Mouse (Mus musculus) heart, postnatal 0 days (tissue): ENCODE measurements around the gene Gm10644. TPM values are rescaled to one million over a fixed set of nuclear protein-coding genes. Genes with fewer than 3 reads are reported as not detected.

ENCODE experiments used
- ATAC-seq: fragments of 200-750 bp; cut with Nextera tagmentation; 2 replicates; pipeline ENCODE4 v1.8.0; 2017; ENCODE audit warnings: low read depth, moderate number of reproducible peaks, moderate library complexity; ENCODE audit not compliant: insufficient read depth
- DNase-seq: peaks from one replicate; pipeline ENCODE4 v3.0.0-alpha.2; 2016; ENCODE audit warnings: low spot score
- H3K27ac ChIP-seq: fragments of 300-500 bp; sonication (generic); 2 replicates; pipeline ENCODE4 v1.5.1; 2014; ENCODE audit warnings: low read depth, mild to moderate bottlenecking
- H3K27me3 ChIP-seq: fragments of 300-500 bp; sonication (generic); 2 replicates; pipeline ENCODE4 v1.6.1; 2014; ENCODE audit warnings: low read length, mixed read lengths; ENCODE audit not compliant: control insufficient read depth, insufficient read depth
- H3K36me3 ChIP-seq: fragments of 300-500 bp; sonication (generic); replicated peaks from 2 replicates; pipeline ENCODE4 v1.6.1; 2014; ENCODE audit warnings: low read length, mixed read lengths; ENCODE audit not compliant: control insufficient read depth, insufficient read depth
- H3K4me1 ChIP-seq: fragments of 300-500 bp; sonication (generic); 2 replicates; pipeline ENCODE4 v1.6.1; 2014; ENCODE audit warnings: antibody characterized with exemption; ENCODE audit not compliant: control insufficient read depth, insufficient read depth
- H3K4me2 ChIP-seq: fragments of 300-500 bp; sonication (generic); 2 replicates; pipeline ENCODE4 v1.6.1; 2014; ENCODE audit warnings: low read depth, mild to moderate bottlenecking, low read length, moderate library complexity
- H3K4me3 ChIP-seq: fragments of 300-500 bp; sonication (generic); 2 replicates; pipeline ENCODE4 v1.5.1; 2014; ENCODE audit warnings: low read depth, low read length
- H3K9ac ChIP-seq: fragments of 300-500 bp; sonication (generic); replicated peaks from 2 replicates; pipeline ENCODE4 v1.6.1; 2014; ENCODE audit warnings: low read depth, low read length, mixed read lengths
- H3K9me3 ChIP-seq: fragments of 300-500 bp; sonication (generic); replicated peaks from 2 replicates; pipeline ENCODE4 v1.6.1; 2016; ENCODE audit warnings: low read length; ENCODE audit not compliant: control insufficient read depth
- CTCF ChIP-seq: IDR thresholded peaks from 2 replicates; pipeline ENCODE4 v1.5.1; 2016; ENCODE audit warnings: antibody characterized with exemption, control low read depth, low read depth
- EP300 ChIP-seq: IDR thresholded peaks from 2 replicates; pipeline ENCODE4 v1.6.1; 2016; ENCODE audit warnings: antibody characterized with exemption, low read depth
- WGBS: fragments of 180-500 bp; shearing (Covaris S2); extraction: QIAGEN DNeasy Blood & Tissue Kit; methylation state at CpG from one replicate; pipeline ENCODE4 v1.1.7; 2014; 5-methylcytosine and 5-hydroxymethylcytosine counted together
- polyA plus RNA-seq: library from polyadenylated mRNA; unstranded; fragments of >200 nt; fragmentation: Nextera tagmentation; extraction: Ambion mirVana; gene quantifications from 2 replicates; pipeline ENCODE4 v1.2.1, GENCODE M21; 2015
- total RNA-seq: library from RNA; depleted of rRNA; stranded (reverse); fragments of >200 nt; gene quantifications from 2 replicates; pipeline ENCODE4 v1.2.3, GENCODE M21; 2014; ENCODE audit warnings: low replicate concordance; rRNA removed

Gm10644 gene
- 0.08 and 1.3 TPM in 2 replicates for total RNA-seq
- polyA plus RNA-seq = 0.41 and 0.42 TPM in 2 replicates

DNA sequence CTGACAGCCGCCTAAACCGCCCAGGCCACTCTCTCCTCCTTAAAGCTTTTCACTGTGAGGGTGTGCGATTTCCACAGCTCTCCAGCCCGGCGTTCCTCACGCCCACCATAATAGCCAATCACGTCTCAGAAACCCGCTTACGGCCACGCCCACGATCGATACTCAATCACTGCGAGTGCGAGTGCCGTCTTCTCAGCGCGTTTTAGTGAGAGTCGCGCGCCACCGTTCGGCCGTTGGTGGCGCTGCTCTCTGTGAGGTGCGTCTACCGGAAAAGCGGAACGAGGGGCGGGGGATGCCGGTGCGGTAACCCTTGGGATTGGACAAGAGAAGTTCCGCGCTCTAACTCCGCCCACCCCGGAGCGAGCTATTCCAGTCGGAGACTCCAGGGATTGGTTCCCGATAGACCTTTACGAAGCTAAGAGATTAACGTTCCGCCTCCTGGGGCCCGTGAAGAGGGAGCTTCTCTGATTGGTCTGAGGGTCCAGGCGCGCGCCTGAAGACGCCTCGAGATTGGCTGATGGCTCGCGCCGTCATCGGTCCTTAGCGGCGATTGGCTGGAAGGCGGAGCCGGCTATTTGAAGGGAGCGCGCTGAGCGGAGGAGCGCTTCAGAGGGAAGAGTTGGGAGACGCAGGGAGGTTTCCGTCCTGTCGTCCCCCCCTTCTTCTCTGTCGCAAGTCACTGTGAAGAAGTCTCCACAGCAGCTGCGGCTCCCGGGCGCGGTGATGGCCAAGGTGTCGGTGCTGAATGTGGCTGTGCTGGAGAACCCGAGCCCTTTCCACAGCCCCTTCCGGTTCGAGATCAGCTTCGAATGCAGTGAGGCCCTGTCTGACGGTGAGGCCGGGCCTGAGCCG, at the start of gene Gm10644, which contains the start of gene Asf1b:
Gene Gm10644 (minus strand): TSS at position 100 of the 852 bp plus-strand sequence.
Gene Asf1b (plus strand): TSS at position 402 of the 852 bp plus-strand sequence.
- H3K27ac ChIP-seq = peak within 1 kb of the TSS; percentile 46
- no peaks in the 10 kb centered on the region for H3K36me3 ChIP-seq
- ATAC-seq (peak; percentile 99), DNase-seq (peak; percentile 100)
- TF ChIP-seq CTCF (peak; percentile 94), EP300 (no peak; the same call in 1 of the 2 replicates)
- peak within 1 kb of the TSS; percentile 82 for H3K4me2 ChIP-seq
- H3K4me1 ChIP-seq = peaks cover 12% of the 10 kb centered on the region
- H3K4me3 ChIP-seq = peak within 1 kb of the TSS; percentile 57
- WGBS = under 1% methylated on average over 75 of the region's 75 CpGs
- H3K27me3 ChIP-seq = no peaks in the 10 kb centered on the region
- no peaks in the 10 kb centered on the region for H3K9me3 ChIP-seq
- H3K9ac ChIP-seq = peak within 1 kb of the TSS; percentile 43

DNA sequence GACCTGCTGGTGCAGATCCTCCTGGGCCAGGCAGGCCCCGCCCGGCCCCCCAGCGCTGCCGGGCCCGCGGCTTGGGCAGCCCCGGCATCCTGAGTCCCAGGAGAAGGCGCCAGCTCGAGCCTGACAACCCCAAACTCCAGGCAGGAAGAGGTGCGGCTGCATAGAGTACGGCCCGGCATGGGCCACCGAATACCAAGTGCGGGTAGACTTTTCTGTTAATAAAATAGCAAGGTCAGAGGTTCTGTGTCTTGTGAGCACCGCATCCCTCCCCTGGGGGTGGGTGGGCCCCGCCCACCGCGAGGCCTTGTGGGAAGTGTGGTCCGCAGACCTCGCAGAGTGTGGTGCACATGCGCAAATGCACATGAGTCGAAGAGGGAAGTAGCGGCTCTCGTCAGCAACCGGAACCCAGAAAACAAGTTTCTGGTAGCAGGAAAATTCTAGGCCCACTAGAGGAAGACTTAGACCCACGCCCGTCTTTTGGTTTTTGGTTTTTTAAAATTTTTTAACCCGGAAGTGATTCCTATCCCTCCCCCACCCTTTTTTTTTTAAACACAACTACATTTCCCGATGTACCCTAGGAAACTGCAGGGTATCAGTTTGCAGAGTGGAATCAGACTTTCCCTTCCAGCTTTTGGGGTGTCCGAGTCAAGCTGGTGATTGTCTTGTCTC, 49.7 kb upstream of the Gm10644 start:
- Histone ChIP-seq H3K4me2 (peak overlapping the region; percentile 84), H3K27ac (peak overlapping the region; percentile 79), H3K4me3 (peak overlapping the region; percentile 58), H3K9me3 (no peaks in the 10 kb centered on the region), H3K9ac (peak overlapping the region; percentile 66), H3K36me3 (peaks cover 18% of the 10 kb centered on the region; the same call in 1 of the 2 replicates), H3K4me1 (peaks cover 17% of the 10 kb centered on the region; the same call in 1 of the 2 replicates), H3K27me3 (no peaks in the 10 kb centered on the region)
- DNase-seq (peak; percentile 92), ATAC-seq (peak; percentile 91)
- WGBS = under 1% methylated on average over 30 of the region's 30 CpGs
- TF ChIP-seq EP300 (no peak), CTCF (no peak)

DNA sequence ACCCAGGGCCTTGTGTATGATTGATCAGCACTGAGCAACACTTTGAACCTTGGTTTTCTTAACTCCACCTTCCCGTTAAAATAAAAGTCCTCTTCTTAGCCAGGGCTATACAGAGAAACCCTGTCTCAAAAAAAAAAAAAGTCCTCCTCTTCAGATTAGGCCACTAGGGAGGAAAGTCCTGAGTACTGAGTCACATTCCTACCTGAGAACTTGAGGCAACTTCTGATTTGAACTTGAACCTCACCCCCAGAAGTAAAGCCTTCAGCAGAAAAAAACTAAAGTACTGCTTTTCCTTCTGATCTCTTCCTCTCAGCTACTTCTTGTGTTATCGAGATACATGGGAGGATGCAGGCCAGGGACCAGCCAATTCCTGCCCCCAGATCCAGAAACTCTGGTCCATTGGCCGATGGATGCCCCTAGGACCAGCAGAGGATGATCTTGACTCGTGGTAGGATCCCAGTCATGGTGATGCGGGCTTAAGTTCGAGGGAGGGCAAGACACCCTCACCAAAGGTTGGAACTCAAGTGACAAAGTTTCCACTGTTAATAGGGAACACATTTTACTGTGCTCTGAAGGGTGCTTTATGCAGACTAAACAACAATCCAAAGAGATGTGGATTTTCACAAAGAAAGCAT, 48.7 kb upstream of the Gm10644 start:
- WGBS = 69% methylated on average over 6 of the region's 6 CpGs
- H3K9me3 ChIP-seq = no peaks in the 10 kb centered on the region
- peaks cover 20% of the 10 kb centered on the region; the same call in 1 of the 2 replicates for H3K4me1 ChIP-seq
- H3K36me3 ChIP-seq = peaks cover 21% of the 10 kb centered on the region; the same call in 1 of the 2 replicates
- H3K27ac ChIP-seq = no peak overlapping the region
- ATAC-seq = no peak
- H3K4me2 ChIP-seq = peak overlapping the region; percentile 84
- no peaks in the 10 kb centered on the region for H3K27me3 ChIP-seq
- no peak for DNase-seq
- H3K4me3 ChIP-seq = peak overlapping the region; percentile 58; the same call in 1 of the 2 replicates
- H3K9ac ChIP-seq = peak overlapping the region; percentile 66; the same call in 1 of the 2 replicates
- TF ChIP-seq CTCF = 0 out of 2 replicates have a peak, but pooled peaks have one; percentile 7
- TF ChIP-seq EP300 = no peak

DNA sequence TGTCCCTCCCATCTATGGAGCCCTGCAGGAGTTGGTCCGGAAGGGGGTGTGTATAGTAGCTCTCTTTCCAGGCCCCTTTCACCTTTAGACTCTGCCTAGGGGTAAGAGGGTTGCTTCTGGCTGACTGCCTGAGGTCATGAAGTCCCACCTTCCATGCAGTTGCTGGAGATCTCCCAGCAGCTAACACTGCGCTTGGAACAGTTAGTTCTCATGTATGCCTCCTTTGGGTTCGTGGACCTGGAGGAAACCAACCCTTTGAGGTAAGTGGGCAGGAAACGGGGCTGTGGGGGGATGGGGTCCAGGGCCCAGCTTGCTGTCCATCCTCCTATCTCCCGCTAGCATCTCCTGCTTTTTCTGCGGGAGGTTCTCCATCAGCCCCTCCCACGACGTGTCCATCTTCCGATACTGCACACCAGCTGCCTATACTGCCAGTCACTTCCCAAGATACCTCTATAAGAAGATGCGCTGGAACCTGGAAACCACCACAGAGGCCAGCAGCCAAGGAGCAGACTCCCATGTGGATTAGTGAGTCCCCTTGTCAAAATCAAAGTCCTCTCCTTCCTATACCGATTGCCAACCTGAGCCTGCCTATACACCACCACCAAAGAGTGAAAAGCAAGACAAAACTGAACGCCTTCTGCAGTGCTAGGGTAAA, 48.1 kb upstream of the Gm10644 start:
- no peaks in the 10 kb centered on the region for H3K9me3 ChIP-seq
- H3K27me3 ChIP-seq = no peaks in the 10 kb centered on the region
- ATAC-seq = no peak
- DNase-seq = no peak
- TF ChIP-seq EP300 = no peak
- TF ChIP-seq CTCF = no peak
- H3K4me1 ChIP-seq = peaks cover 20% of the 10 kb centered on the region; the same call in 1 of the 2 replicates
- no peak overlapping the region for H3K27ac ChIP-seq
- H3K9ac ChIP-seq = no peak overlapping the region
- no peak overlapping the region for H3K4me2 ChIP-seq
- H3K4me3 ChIP-seq = no peak overlapping the region
- peaks cover 21% of the 10 kb centered on the region; the same call in 1 of the 2 replicates for H3K36me3 ChIP-seq
- 68% methylated on average over 12 of the region's 12 CpGs for WGBS
